Mouse (Mus musculus) ES-Bruce4 (cell line): ENCODE data around the gene Afdn.

Experiments used
- CTCF ChIP-seq: IDR thresholded peaks from one replicate; pipeline ENCODE4 v1.8.1; 2011; ENCODE audit warnings: low read depth, low read length
- POLR2A ChIP-seq: IDR thresholded peaks from one replicate; pipeline ENCODE4 v1.8.1; 2011; ENCODE audit warnings: low read length; ENCODE audit not compliant: insufficient read depth

GRCm38 (mm10) chr17:13874245-13874644 is 113.9 kb downstream of the Afdn start:
- TF ChIP-seq CTCF (no peak), POLR2A (no peak)
